ENCODE assay signal across 9 mouse cellular contexts in the genomic region with DNA sequence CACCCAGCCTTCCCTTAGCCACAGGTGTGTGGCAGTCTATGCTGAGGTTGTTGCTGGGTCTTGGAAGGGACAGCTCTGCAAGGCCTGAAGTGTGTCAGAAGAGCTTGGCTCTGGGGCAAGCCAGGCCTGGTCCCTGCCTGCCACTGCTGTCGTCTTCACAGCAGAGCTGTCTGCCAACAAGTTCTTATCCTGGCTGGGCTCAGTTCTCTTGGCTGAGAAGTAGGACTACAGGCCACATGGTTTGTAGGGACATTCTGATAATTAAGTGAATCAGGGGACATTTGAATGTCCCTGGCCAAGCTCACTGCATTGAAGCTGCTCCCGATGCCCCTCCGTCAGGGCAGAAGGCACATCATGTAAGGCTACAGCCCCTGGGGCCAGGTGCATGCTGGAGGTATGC. TPM values are rescaled to one million over a fixed set of nuclear protein-coding genes. Genes with fewer than 3 reads are reported as not detected.
DNase-seq lines count a peak whose midpoint lies in the region; ATAC-seq lines count a peak whose summit lies in the region.
"Had no signal": no experiment of that assay in that cellular context is flagged by ENCODE, and none has a peak within 500 bp of the region (broad histone marks: within the 10 kb centered on the region; RNA-seq: fewer than 3 reads in every experiment).

No protein-coding gene starts in this region.

- 0 out of 2 replicates have a peak, but pooled peaks cover 9% of the 10 kb centered on the region for H3K27me3 ChIP-seq in embryonic facial prominence, embryonic 13.5 days
- peaks cover 75% of the 10 kb centered on the region for H3K27me3 ChIP-seq in hindbrain, embryonic 10.5 days (ENCODE audit: insufficient read depth, poor library complexity, severe bottlenecking)
- peaks cover 22% of the 10 kb centered on the region; the same call in 1 of the 2 replicates for H3K27me3 ChIP-seq in midbrain, embryonic 14.5 days (ENCODE audit: control insufficient read depth, insufficient read depth, low read length)
- H3K27me3 ChIP-seq: CH12.LX had no signal

- H3K4me2 ChIP-seq in embryonic facial prominence, embryonic 13.5 days = peak overlapping the region; percentile 97
- peak overlapping the region; percentile 91 for H3K4me2 ChIP-seq in midbrain, embryonic 14.5 days (ENCODE audit: low read length)

- H3K9me3 ChIP-seq in embryonic facial prominence, embryonic 13.5 days = no peaks in the 10 kb centered on the region; the same call in 1 of the 2 replicates
- no peaks in the 10 kb centered on the region for H3K9me3 ChIP-seq in hindbrain, embryonic 10.5 days
- H3K9me3 ChIP-seq in midbrain, embryonic 14.5 days (ENCODE audit: control insufficient read depth, low read length) = no peaks in the 10 kb centered on the region

- no peak for ATAC-seq in embryonic facial prominence, embryonic 13.5 days (ENCODE audit: insufficient number of reproducible peaks, insufficient read depth, low FRiP score, low TSS enrichment, low read depth)
- ATAC-seq in midbrain, embryonic 14.5 days (ENCODE audit: low FRiP score, low TSS enrichment) = no peak
- ATAC-seq in megakaryocyte, adult 5-6 weeks (ENCODE audit: poor library complexity, severe bottlenecking) = no peak

- DNase-seq in heart, adult 11 months = peak; percentile 98
- DNase-seq in heart, adult 8-10 months (ENCODE audit: low spot score) = no peak
- no peak for DNase-seq in hindbrain, embryonic 10.5 days (ENCODE audit: low spot score)
- DNase-seq in midbrain, embryonic 14.5 days = no peak
- no peak for DNase-seq in frontal cortex, postnatal 14 days (ENCODE audit: low spot score in 2 of 2)
- no peak for DNase-seq in urinary bladder, adult 2 months (ENCODE audit: low spot score)

- H3K27ac ChIP-seq in embryonic facial prominence, embryonic 13.5 days = no peak overlapping the region
- peak overlapping the region; percentile 40; the same call in 1 of the 2 replicates for H3K27ac ChIP-seq in hindbrain, embryonic 10.5 days
- H3K27ac ChIP-seq in midbrain, embryonic 14.5 days (replicated peaks; ENCODE audit: low read depth, low read length) = no peak overlapping the region

- peak overlapping the region; percentile 77 for H3K4me3 ChIP-seq in embryonic facial prominence, embryonic 13.5 days
- H3K4me3 ChIP-seq in hindbrain, embryonic 10.5 days = peak overlapping the region; percentile 70
- H3K4me3 ChIP-seq in midbrain, embryonic 14.5 days (replicated peaks; ENCODE audit: low read depth, low read length) = no peak overlapping the region

- H3K36me3 ChIP-seq in embryonic facial prominence, embryonic 13.5 days = peaks cover 16% of the 10 kb centered on the region
- H3K36me3 ChIP-seq in hindbrain, embryonic 10.5 days = peaks cover 24% of the 10 kb centered on the region
- no peaks in the 10 kb centered on the region for H3K36me3 ChIP-seq in midbrain, embryonic 14.5 days (ENCODE audit: control insufficient read depth, insufficient read depth, low read length)

- 40% methylated on average over 3 of the region's 3 CpGs for WGBS in embryonic facial prominence, embryonic 13.5 days
- WGBS in hindbrain, embryonic 10.5 days = 80% methylated on average over 3 of the region's 3 CpGs
- 75% methylated on average over 3 of the region's 3 CpGs for WGBS in midbrain, embryonic 14.5 days

- peaks cover 79% of the 10 kb centered on the region for H3K4me1 ChIP-seq in embryonic facial prominence, embryonic 13.5 days
- H3K4me1 ChIP-seq in hindbrain, embryonic 10.5 days (replicated peaks) = peaks cover 82% of the 10 kb centered on the region
- H3K4me1 ChIP-seq in midbrain, embryonic 14.5 days (ENCODE audit: control insufficient read depth, insufficient read depth, low read length) = peaks cover 64% of the 10 kb centered on the region

- peak overlapping the region; percentile 84 for H3K9ac ChIP-seq in embryonic facial prominence, embryonic 13.5 days
- no peak overlapping the region for H3K9ac ChIP-seq in midbrain, embryonic 14.5 days (replicated peaks; ENCODE audit: low read length)

RNA-seq across cellular contexts. Expression of a gene that starts 3.6 kb away (rescaled TPM):
- total RNA-seq in heart, adult 8-10 months (2022) = 10 to 100 TPM; 18.9 to 29.1 (median 23.3) TPM
- 6.4 and 8.6 TPM in 2 replicates for polyA plus RNA-seq in embryonic facial prominence, embryonic 13.5 days (2015; fragmentation: Nextera tagmentation; extraction: Ambion mirVana)
- polyA plus RNA-seq in hindbrain, embryonic 10.5 days (2016; fragmentation: Nextera tagmentation; extraction: Ambion mirVana) = 14.3 and 22.9 TPM in 2 replicates
- polyA plus RNA-seq in midbrain, embryonic 14.5 days (2014; fragmentation: Nextera tagmentation; extraction: Ambion mirVana) = 28.6 and 29.0 TPM in 2 replicates
- 17.1 and 18.3 TPM in 2 replicates for total RNA-seq in megakaryocyte, adult 5-6 weeks (2015)
- 6.1 and 11.4 TPM in 2 replicates for total RNA-seq in megakaryocyte, adult 5-6 weeks (2017)
- polyA plus RNA-seq in urinary bladder, adult 2 months (2012; rRNA removed) = 27.5 and 30.2 TPM in 2 replicates

RNA-seq across cellular contexts. Expression of a gene that starts 54.6 kb away (rescaled TPM):
- not detected for total RNA-seq in heart, adult 8-10 months (2022)
- polyA plus RNA-seq in embryonic facial prominence, embryonic 13.5 days (2015; fragmentation: Nextera tagmentation; extraction: Ambion mirVana) = 1.3 and 1.7 TPM in 2 replicates
- polyA plus RNA-seq in hindbrain, embryonic 10.5 days (2016; fragmentation: Nextera tagmentation; extraction: Ambion mirVana) = 0.95 and 4.1 TPM in 2 replicates
- 0.92 and 1.8 TPM in 2 replicates for polyA plus RNA-seq in midbrain, embryonic 14.5 days (2014; fragmentation: Nextera tagmentation; extraction: Ambion mirVana)
- total RNA-seq in megakaryocyte, adult 5-6 weeks (2015) = not detected in 2 replicates
- total RNA-seq in megakaryocyte, adult 5-6 weeks (2017) = not detected in 2 replicates
- not detected in 2 replicates for polyA plus RNA-seq in urinary bladder, adult 2 months (2012; rRNA removed)
- total RNA-seq: CH12.LX had no signal
